Mouse (Mus musculus) myocyte (in vitro differentiated cells): ENCODE data around the gene Ssr4. TPM values are rescaled to one million over a fixed set of nuclear protein-coding genes. Genes with fewer than 3 reads are reported as not detected.

Source experiments
- H3K27me3 ChIP-seq: one replicate; pipeline ENCODE4 v1.6.1; 2011; ENCODE audit not compliant: control insufficient read depth, insufficient read depth, insufficient read length
- H3K36me3 ChIP-seq: one replicate; pipeline ENCODE4 v1.6.1; 2011; ENCODE audit not compliant: control insufficient read depth, insufficient read depth
- H3K4me2 ChIP-seq: one replicate; pipeline ENCODE4 v1.6.1; 2011; ENCODE audit warnings: low read depth, control low read depth
- H3K4me3 ChIP-seq: one replicate; pipeline ENCODE4 v1.5.1; 2011; ENCODE audit warnings: mild to moderate bottlenecking, control low read depth, moderate library complexity
- H3K79me2 ChIP-seq: one replicate; pipeline ENCODE4 v1.6.1; 2011; ENCODE audit not compliant: control insufficient read depth, insufficient read depth
- H3ac ChIP-seq: one replicate; pipeline ENCODE4 v1.6.1; 2011; ENCODE audit not compliant: control insufficient read depth, insufficient read length
- CEBPB ChIP-seq: IDR thresholded peaks from 2 replicates; pipeline ENCODE4 v1.6.1; 2011; ENCODE audit warnings: mild to moderate bottlenecking, moderate library complexity; ENCODE audit not compliant: poor library complexity, insufficient read depth, severe bottlenecking
- E2F4 ChIP-seq: IDR thresholded peaks from one replicate; pipeline ENCODE4 v1.6.1; 2011; ENCODE audit warnings: mild to moderate bottlenecking, control low read depth, moderate library complexity; ENCODE audit not compliant: insufficient read depth
- MAX ChIP-seq: IDR thresholded peaks from one replicate; pipeline ENCODE4 v1.6.1; 2011; ENCODE audit warnings: low read depth, mild to moderate bottlenecking, control low read depth
- MYOD1 ChIP-seq, 3 experiments: IDR thresholded peaks; one replicate each; pipeline ENCODE4 v1.6.1; 2011; ENCODE audit warnings: control low read depth in 2 of 3, low read depth in 2 of 3, mild to moderate bottlenecking in 2 of 3, moderate library complexity in 1 of 3; ENCODE audit not compliant: insufficient read length in 2 of 3, control insufficient read depth in 1 of 3
- MYOG ChIP-seq, 3 experiments: IDR thresholded peaks; one replicate each; pipeline ENCODE4 v1.6.1; 2011; ENCODE audit warnings: control low read depth in 2 of 3, low read depth in 2 of 3, mild to moderate bottlenecking in 2 of 3; ENCODE audit not compliant: insufficient read length in 2 of 3, control insufficient read depth in 1 of 3, insufficient read depth in 1 of 3
- POLR2A ChIP-seq: IDR thresholded peaks from one replicate; pipeline ENCODE4 v1.6.1; 2011; ENCODE audit warnings: low read depth, mild to moderate bottlenecking, control low read depth, moderate library complexity; ENCODE audit not compliant: insufficient read length
- POLR2AphosphoS2 ChIP-seq: IDR thresholded peaks from one replicate; pipeline ENCODE4 v1.6.1; 2011; ENCODE audit warnings: low read depth, control low read depth; ENCODE audit not compliant: insufficient read length
- REST ChIP-seq: IDR thresholded peaks from one replicate; pipeline ENCODE4 v1.6.1; 2011; ENCODE audit warnings: mild to moderate bottlenecking, control low read depth, moderate library complexity; ENCODE audit not compliant: insufficient read depth, insufficient read length
- SRF ChIP-seq: IDR thresholded peaks from one replicate; pipeline ENCODE4 v1.6.1; 2011; ENCODE audit warnings: low read depth; ENCODE audit not compliant: control insufficient read depth, insufficient read length
- TCF12 ChIP-seq: IDR thresholded peaks from one replicate; pipeline ENCODE4 v1.6.1; 2011; ENCODE audit warnings: mild to moderate bottlenecking, control low read depth; ENCODE audit not compliant: poor library complexity, insufficient read depth, severe bottlenecking
- TCF3 ChIP-seq: IDR thresholded peaks from one replicate; pipeline ENCODE4 v1.6.1; 2011; ENCODE audit warnings: low read depth, control low read depth; ENCODE audit not compliant: insufficient read length
- USF1 ChIP-seq: IDR thresholded peaks from one replicate; pipeline ENCODE4 v1.6.1; 2011; ENCODE audit warnings: low read depth, mild to moderate bottlenecking, control low read depth, moderate library complexity
- polyA plus RNA-seq: library from polyadenylated mRNA; unstranded; fragments of >200 nt; fragmentation: generic; extraction: Trizol; gene quantifications from one replicate; pipeline ENCODE4 v1.2.1, GENCODE M21; 2012; ENCODE audit warnings: missing spikeins

Gene Ssr4
- polyA plus RNA-seq, 1 experiment, result 224 TPM

DNA sequence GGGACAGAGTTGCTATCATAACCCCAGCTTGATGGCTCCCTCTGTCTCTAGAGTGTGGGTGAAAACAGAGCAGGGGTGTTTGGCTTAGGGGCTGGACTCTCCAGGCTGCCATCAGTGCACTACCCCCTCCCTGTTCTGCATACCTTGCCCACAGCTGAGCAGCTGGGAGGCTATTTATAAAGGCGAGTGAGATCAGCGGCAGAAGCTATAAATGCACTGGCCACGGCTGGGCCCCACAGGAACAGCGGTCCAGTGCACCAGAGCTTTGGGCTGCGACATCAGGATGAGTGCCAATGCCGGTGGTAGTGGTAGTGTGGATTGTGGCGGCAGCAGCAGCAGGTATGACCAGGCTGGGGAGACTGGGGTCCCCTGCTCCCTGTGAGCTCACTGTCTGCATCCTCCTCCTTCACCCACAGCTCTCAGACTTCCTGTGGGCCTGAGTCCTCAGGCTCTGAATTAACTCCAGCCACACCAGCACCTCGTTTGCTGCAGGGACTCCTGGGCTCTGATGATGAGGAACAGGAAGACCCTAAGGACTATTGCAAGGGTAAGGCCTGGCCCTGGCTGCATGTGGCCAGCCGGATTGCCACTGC lies 12.6 kb upstream of the Ssr4 start, which contains the start of gene Srpk3:
Gene Srpk3 (plus strand): TSS at position 238 of the 593 bp plus-strand sequence.
- no peak for TF ChIP-seq MAX
- TF ChIP-seq E2F4, result no peak
- TF ChIP-seq SRF, result no peak
- TF ChIP-seq CEBPB, result no peak
- peak in 2 of 3 experiments; percentile 41 to 76 for TF ChIP-seq MYOD1 (IDR thresholded peaks at IDR 0.05; ENCODE audit: control insufficient read depth in 1 of 3, insufficient read length in 2 of 3, low read depth in 2 of 3)
- TF ChIP-seq REST, result no peak
- peak; percentile 90 for TF ChIP-seq POLR2AphosphoS2
- no peak for TF ChIP-seq TCF3
- peak; percentile 72 for TF ChIP-seq POLR2A
- TF ChIP-seq TCF12, result no peak
- no peak for TF ChIP-seq USF1
- TF ChIP-seq MYOG (IDR thresholded peaks at IDR 0.05; ENCODE audit: control insufficient read depth in 1 of 3, insufficient read depth in 1 of 3, insufficient read length in 2 of 3, low read depth in 2 of 3), result peak in 2 of 3 experiments; percentile 66 to 86
- H3K4me2 ChIP-seq, result peak within 1 kb of the TSS; percentile 55
- H3K4me3 ChIP-seq, result peak within 1 kb of the TSS; percentile 6
- peaks cover 9% of the 10 kb centered on the region for H3K36me3 ChIP-seq
- no peaks in the 10 kb centered on the region for H3K27me3 ChIP-seq
- H3K79me2 ChIP-seq, result no peaks in the 10 kb centered on the region
- no peak within 1 kb of the TSS for H3ac ChIP-seq

- Histone ChIP-seq H3K36me3 (peaks cover 13% of the 10 kb centered on the region), H3K4me2 (peak overlapping the region; percentile 55), H3K79me2 (no peaks in the 10 kb centered on the region), H3K4me3 (peak overlapping the region; percentile 6), H3ac (no peak overlapping the region), H3K27me3 (no peaks in the 10 kb centered on the region)
- TF ChIP-seq POLR2AphosphoS2 (peak; percentile 73), POLR2A (peak; percentile 19), CEBPB (no peak), TCF12 (no peak), MYOG (IDR thresholded peaks at IDR 0.05; ENCODE audit: control insufficient read depth in 1 of 3, insufficient read depth in 1 of 3, insufficient read length in 2 of 3, low read depth in 2 of 3) (peak in 1 of 3 experiments; percentile 33)
Observed at GRCm38 (mm10) chrX:73774802-73775483, 11.9 kb upstream of the Ssr4 start.

DNA sequence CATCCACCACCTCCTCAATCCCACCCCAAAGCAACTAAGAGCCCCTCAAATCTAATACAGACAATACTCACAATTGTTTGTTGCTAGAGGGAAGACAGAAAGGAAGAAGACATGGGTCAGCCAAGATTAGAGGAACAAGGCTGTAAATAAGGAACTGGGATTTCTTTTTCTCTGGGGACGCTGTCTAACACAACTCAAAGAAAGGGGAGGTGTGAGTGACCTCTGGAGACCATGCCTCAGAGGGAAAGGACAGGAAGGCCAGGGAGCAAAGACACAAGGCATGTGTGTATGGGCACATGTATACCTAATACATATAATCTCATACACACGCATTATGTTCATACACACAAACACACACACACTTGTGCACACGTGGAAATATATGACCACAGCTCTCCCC lies 4.6 kb upstream of the Ssr4 start:
- Histone ChIP-seq H3K79me2 (peaks cover 36% of the 10 kb centered on the region), H3K4me2 (no peak overlapping the region), H3K4me3 (no peak overlapping the region), H3K27me3 (no peaks in the 10 kb centered on the region), H3K36me3 (peaks cover 25% of the 10 kb centered on the region), H3ac (no peak overlapping the region)
- TF ChIP-seq E2F4 (no peak), POLR2AphosphoS2 (no peak), MYOD1 (IDR thresholded peaks at IDR 0.05; ENCODE audit: control insufficient read depth in 1 of 3, insufficient read length in 2 of 3, low read depth in 2 of 3) (no peak), MYOG (IDR thresholded peaks at IDR 0.05; ENCODE audit: control insufficient read depth in 1 of 3, insufficient read depth in 1 of 3, insufficient read length in 2 of 3, low read depth in 2 of 3) (no peak), POLR2A (no peak), TCF3 (no peak), SRF (no peak), CEBPB (no peak), MAX (no peak), REST (no peak), USF1 (no peak), TCF12 (no peak)

- H3K27me3 ChIP-seq, result no peaks in the 10 kb centered on the region
- H3K36me3 ChIP-seq, result peaks cover 7% of the 10 kb centered on the region
- peak overlapping the region; percentile 88 for H3K4me3 ChIP-seq
- H3ac ChIP-seq, result peak overlapping the region; percentile 48
- peaks cover 52% of the 10 kb centered on the region for H3K79me2 ChIP-seq
- peak overlapping the region; percentile 89 for H3K4me2 ChIP-seq
- TF ChIP-seq POLR2A (no peak), CEBPB (no peak), E2F4 (no peak), MYOG (IDR thresholded peaks at IDR 0.05; ENCODE audit: control insufficient read depth in 1 of 3, insufficient read depth in 1 of 3, insufficient read length in 2 of 3, low read depth in 2 of 3) (no peak), TCF3 (no peak)
Observed at GRCm38 (mm10) chrX:73785666-73786065, 1.2 kb upstream of the Ssr4 start.

DNA sequence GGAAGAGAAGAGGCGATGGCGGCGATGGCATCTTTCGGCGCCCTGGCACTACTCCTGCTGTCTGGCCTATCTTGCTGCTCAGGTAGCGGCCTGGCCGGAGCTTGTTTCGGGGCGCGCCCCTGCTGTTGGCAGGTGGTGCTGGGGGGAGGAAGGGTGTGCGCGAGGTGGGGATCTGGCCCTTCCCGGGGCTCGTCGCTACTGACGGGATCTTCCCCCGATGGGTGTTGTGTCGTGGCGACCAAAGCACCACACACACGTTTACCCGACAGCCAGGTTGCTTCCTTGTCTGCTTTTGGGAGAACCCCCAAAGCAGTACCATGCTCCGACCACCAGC lies 364 bp downstream of the Ssr4 start:
- H3K27me3 ChIP-seq, result no peaks in the 10 kb centered on the region
- H3K36me3 ChIP-seq, result no peaks in the 10 kb centered on the region
- H3K4me2 ChIP-seq, result peak overlapping the region; percentile 82
- TF ChIP-seq USF1 (no peak), TCF3 (no peak), E2F4 (no peak), POLR2A (no peak), REST (no peak), MYOG (IDR thresholded peaks at IDR 0.05; ENCODE audit: control insufficient read depth in 1 of 3, insufficient read depth in 1 of 3, insufficient read length in 2 of 3, low read depth in 2 of 3) (no peak), MYOD1 (IDR thresholded peaks at IDR 0.05; ENCODE audit: control insufficient read depth in 1 of 3, insufficient read length in 2 of 3, low read depth in 2 of 3) (no peak), TCF12 (no peak), POLR2AphosphoS2 (no peak), SRF (no peak), MAX (no peak), CEBPB (no peak)
- peak overlapping the region; percentile 88 for H3K4me3 ChIP-seq
- H3ac ChIP-seq, result peak overlapping the region; percentile 48
- peaks cover 52% of the 10 kb centered on the region for H3K79me2 ChIP-seq
